Mouse (Mus musculus) neural tube, embryonic 11.5 days (tissue): Measurements from ENCODE around the gene Igfbp4. TPM values are rescaled to one million over a fixed set of nuclear protein-coding genes. Genes with fewer than 3 reads are reported as not detected.

Experiments
- ATAC-seq: fragments of 200-750 bp; cut with Nextera tagmentation; 2 replicates; pipeline ENCODE4 v1.8.0; 2017; ENCODE audit warnings: moderate number of reproducible peaks, mild to moderate bottlenecking, moderate TSS enrichment, moderate library complexity; ENCODE audit not compliant: insufficient read depth, low FRiP score, low TSS enrichment
- DNase-seq: peaks from one replicate; pipeline ENCODE4 v3.0.0-alpha.2; 2015; ENCODE audit warnings: low spot score
- H3K27ac ChIP-seq: fragments of 300-500 bp; sonication (generic); 2 replicates; pipeline ENCODE4 v1.5.1; 2014; ENCODE audit warnings: low read depth, mild to moderate bottlenecking, low read length
- H3K27me3 ChIP-seq: fragments of 300-500 bp; sonication (generic); 2 replicates; pipeline ENCODE4 v1.6.1; 2014; ENCODE audit warnings: mild to moderate bottlenecking, low read length, mixed read lengths; ENCODE audit not compliant: control insufficient read depth, insufficient read depth
- H3K36me3 ChIP-seq: fragments of 300-500 bp; sonication (generic); 2 replicates; pipeline ENCODE4 v1.6.1; 2014; ENCODE audit warnings: mild to moderate bottlenecking, low read length, moderate library complexity, mixed read lengths; ENCODE audit not compliant: control insufficient read depth, insufficient read depth
- H3K4me1 ChIP-seq: fragments of 300-500 bp; sonication (generic); 2 replicates; pipeline ENCODE4 v1.6.1; 2014; ENCODE audit warnings: low read length, mixed read lengths; ENCODE audit not compliant: control insufficient read depth, insufficient read depth
- H3K4me2 ChIP-seq: fragments of 300-500 bp; sonication (generic); 2 replicates; pipeline ENCODE4 v1.6.1; 2014; ENCODE audit warnings: low read depth, mild to moderate bottlenecking, moderate library complexity
- H3K4me3 ChIP-seq: fragments of 300-500 bp; sonication (generic); 2 replicates; pipeline ENCODE4 v1.5.1; 2014; ENCODE audit warnings: low read depth, low read length
- H3K9ac ChIP-seq: fragments of 300-500 bp; sonication (generic); 2 replicates; pipeline ENCODE4 v1.6.1; 2014; ENCODE audit warnings: mild to moderate bottlenecking, low read length
- H3K9me3 ChIP-seq: fragments of 300-500 bp; sonication (generic); 2 replicates; pipeline ENCODE4 v1.6.1; 2016; ENCODE audit warnings: low read length; ENCODE audit not compliant: control insufficient read depth
- WGBS: fragments of 180-500 bp; shearing (Covaris S2); extraction: QIAGEN DNeasy Blood & Tissue Kit; methylation state at CpG from one replicate; pipeline ENCODE4 v1.1.7; 2014; 5-methylcytosine and 5-hydroxymethylcytosine counted together
- polyA plus RNA-seq: library from polyadenylated mRNA; unstranded; fragments of >200 nt; fragmentation: Nextera tagmentation; extraction: Ambion mirVana; gene quantifications from 2 replicates; pipeline ENCODE4 v1.2.1, GENCODE M21; 2014

Gene Igfbp4
- polyA plus RNA-seq, 1 experiment from 2014 or later, result 365 TPM

DNA sequence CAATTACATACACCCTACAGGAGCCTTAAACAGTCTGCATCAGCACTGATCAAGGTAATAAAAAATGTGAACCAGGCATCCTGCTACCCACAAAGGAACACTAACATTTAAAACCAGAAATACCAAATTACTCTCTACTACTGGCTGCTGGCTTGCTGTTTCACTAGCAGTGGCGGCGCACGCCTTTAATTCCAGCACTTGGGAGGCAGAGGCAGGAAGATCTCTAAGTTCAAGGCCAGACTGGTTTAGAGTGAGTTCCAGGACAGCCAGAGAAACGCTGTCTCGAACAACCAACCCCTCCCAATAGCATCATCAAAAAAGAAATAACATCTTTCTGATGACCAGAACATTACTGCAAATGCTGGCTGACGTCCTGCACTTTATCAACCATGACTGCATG, 21.2 kb upstream of the Igfbp4 start:
- H3K9me3 ChIP-seq, result no peaks in the 10 kb centered on the region
- H3K36me3 ChIP-seq, result peaks cover 20% of the 10 kb centered on the region
- WGBS, result 95% methylated on average over 6 of the region's 6 CpGs
- no peak for ATAC-seq
- H3K27me3 ChIP-seq, result no peaks in the 10 kb centered on the region
- no peak overlapping the region for H3K4me3 ChIP-seq
- H3K4me2 ChIP-seq, result no peak overlapping the region
- H3K4me1 ChIP-seq, result peaks cover 8% of the 10 kb centered on the region; the same call in 1 of the 2 replicates
- no peak overlapping the region for H3K9ac ChIP-seq
- no peak for DNase-seq
- H3K27ac ChIP-seq, result no peak overlapping the region

GRCm38 (mm10) chr11:99022384-99022933, 18.6 kb upstream of the Igfbp4 start:
- Histone ChIP-seq H3K4me2 (peak overlapping the region; percentile 45), H3K9me3 (no peaks in the 10 kb centered on the region), H3K4me1 (peaks cover 8% of the 10 kb centered on the region; the same call in 1 of the 2 replicates), H3K27me3 (no peaks in the 10 kb centered on the region), H3K36me3 (peaks cover 12% of the 10 kb centered on the region), H3K27ac (no peak overlapping the region), H3K4me3 (peak overlapping the region; percentile 82), H3K9ac (peak overlapping the region; percentile 3; the same call in 1 of the 2 replicates)
- ATAC-seq (no peak), DNase-seq (no peak)
- 85% methylated on average over 5 of the region's 5 CpGs for WGBS

DNA sequence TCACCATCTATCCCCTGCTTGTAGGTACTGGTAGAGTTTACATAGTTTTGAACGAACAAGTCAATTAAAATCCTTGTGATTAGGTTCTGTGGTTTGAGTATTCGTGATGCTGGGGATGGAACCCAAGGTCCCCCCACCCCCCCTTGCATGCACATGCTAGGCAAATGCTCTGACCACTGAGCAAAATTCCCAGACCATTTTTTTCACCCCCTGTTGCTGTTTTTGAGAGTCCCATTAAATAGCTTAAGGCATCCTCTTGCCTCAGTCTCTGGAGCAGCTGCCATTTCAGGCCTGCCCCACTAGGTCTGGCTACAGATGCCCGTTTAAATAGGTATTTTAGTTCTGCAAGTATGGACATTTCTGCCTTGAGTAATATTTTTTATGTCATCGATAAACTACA, 17.9 kb upstream of the Igfbp4 start:
- peaks cover 8% of the 10 kb centered on the region; the same call in 1 of the 2 replicates for H3K4me1 ChIP-seq
- H3K27ac ChIP-seq, result no peak overlapping the region
- H3K9me3 ChIP-seq, result no peaks in the 10 kb centered on the region
- H3K36me3 ChIP-seq, result peaks cover 9% of the 10 kb centered on the region
- no peaks in the 10 kb centered on the region for H3K27me3 ChIP-seq
- peak overlapping the region; percentile 83 for H3K9ac ChIP-seq
- H3K4me3 ChIP-seq, result peak overlapping the region; percentile 82
- DNase-seq (no peak), ATAC-seq (no peak)
- WGBS, result 10% methylated on average over 4 of the region's 4 CpGs
- H3K4me2 ChIP-seq, result peak overlapping the region; percentile 45

- DNase-seq (peak; percentile 95), ATAC-seq (peak; percentile 93)
- under 1% methylated on average over 54 of the region's 54 CpGs for WGBS
- Histone ChIP-seq H3K36me3 (peaks cover 9% of the 10 kb centered on the region), H3K9ac (peak within 1 kb of the TSS; percentile 83), H3K4me3 (peak within 1 kb of the TSS; percentile 82), H3K9me3 (no peaks in the 10 kb centered on the region), H3K4me2 (peak within 1 kb of the TSS; percentile 45), H3K4me1 (peaks cover 8% of the 10 kb centered on the region; the same call in 1 of the 2 replicates), H3K27ac (no peak within 1 kb of the TSS), H3K27me3 (no peaks in the 10 kb centered on the region)
These were observed 17.3 kb upstream of the Igfbp4 start, which contains the start of gene Top2a for GRCm38 (mm10) chr11:99023500-99024467. TSS of gene Top2a (minus strand) at chr11:99024189.

DNA sequence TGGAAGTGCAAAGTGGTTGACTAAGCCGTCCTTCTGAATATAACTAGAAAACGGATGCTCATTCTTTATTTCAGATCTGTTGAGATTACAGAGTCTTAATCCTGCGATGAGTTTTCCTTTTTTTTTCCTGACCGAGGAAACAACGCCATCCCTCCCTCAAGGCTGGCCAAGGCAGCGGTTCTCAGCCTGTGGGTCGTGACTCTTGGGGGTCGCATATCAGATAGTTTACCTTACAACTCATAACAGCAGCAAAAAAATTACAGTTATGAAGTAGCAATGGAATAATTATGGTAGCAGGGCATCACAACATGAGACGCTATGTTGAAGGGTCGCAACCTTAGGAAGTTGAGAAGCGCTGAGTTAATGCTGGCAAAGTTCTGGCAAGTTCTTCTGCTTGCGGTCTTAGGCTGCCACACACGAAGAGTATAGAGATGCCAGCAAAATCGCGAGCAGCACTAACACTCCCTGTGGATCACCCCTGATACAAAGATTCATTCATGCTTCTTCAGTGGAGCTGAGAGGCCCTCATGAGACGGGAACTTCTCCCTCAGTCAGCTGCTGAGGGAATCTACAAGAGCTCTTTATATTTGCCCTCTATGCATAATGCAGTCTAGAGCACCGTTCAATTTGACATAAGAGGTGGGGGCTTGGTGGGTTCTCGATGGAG, 16.4 kb upstream of the Igfbp4 start:
- no peak overlapping the region for H3K27ac ChIP-seq
- H3K4me2 ChIP-seq, result peak overlapping the region; percentile 37
- H3K9me3 ChIP-seq, result no peaks in the 10 kb centered on the region
- WGBS, result 57% methylated on average over 18 of the region's 18 CpGs
- H3K4me1 ChIP-seq, result peaks cover 8% of the 10 kb centered on the region; the same call in 1 of the 2 replicates
- H3K36me3 ChIP-seq, result peaks cover 7% of the 10 kb centered on the region
- no peaks in the 10 kb centered on the region for H3K27me3 ChIP-seq
- H3K4me3 ChIP-seq, result peak overlapping the region; percentile 18; the same call in 1 of the 2 replicates
- H3K9ac ChIP-seq, result no peak overlapping the region
- DNase-seq (no peak), ATAC-seq (peak; percentile 35)

- Histone ChIP-seq H3K4me2 (no peak overlapping the region), H3K4me1 (peaks cover 8% of the 10 kb centered on the region; the same call in 1 of the 2 replicates), H3K27me3 (no peaks in the 10 kb centered on the region), H3K9me3 (no peaks in the 10 kb centered on the region), H3K9ac (no peak overlapping the region), H3K4me3 (no peak overlapping the region), H3K27ac (no peak overlapping the region), H3K36me3 (peaks cover 3% of the 10 kb centered on the region)
- DNase-seq, result no peak
- 84% methylated on average over 6 of the region's 6 CpGs for WGBS
- no peak for ATAC-seq
These were observed 15.2 kb upstream of the Igfbp4 start for GRCm38 (mm10) chr11:99025878-99026277.

DNA sequence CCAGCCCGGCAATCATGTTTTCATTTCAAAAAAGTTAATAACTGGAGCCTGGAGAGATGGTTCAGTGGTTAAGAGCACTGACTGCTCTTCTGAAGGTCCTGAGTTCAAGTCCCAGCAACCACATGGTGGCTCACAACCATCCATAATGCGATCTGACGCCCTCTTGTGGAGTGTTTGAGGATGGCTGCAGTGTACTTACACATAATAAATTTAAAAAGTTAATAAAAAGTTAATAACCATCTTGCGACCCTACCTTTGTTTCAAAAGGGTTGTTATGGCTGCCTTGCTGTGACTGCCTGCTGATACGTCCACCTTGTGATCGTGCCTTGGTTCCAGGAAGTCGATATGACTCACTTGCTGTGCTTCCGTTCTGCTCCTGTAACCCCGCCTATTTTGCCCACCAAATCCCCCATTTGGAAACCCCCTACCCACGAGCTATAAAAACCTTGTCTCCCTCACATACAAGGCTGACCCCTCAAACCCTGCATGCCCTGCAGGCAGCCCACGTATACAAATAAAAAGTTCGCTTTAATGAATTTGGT, 14.1 kb upstream of the Igfbp4 start:
- ATAC-seq, result no peak
- 88% methylated on average over 12 of the region's 12 CpGs for WGBS
- Histone ChIP-seq H3K36me3 (no peaks in the 10 kb centered on the region), H3K27me3 (no peaks in the 10 kb centered on the region), H3K4me1 (peaks cover 6% of the 10 kb centered on the region; the same call in 1 of the 2 replicates), H3K9ac (no peak overlapping the region), H3K4me2 (no peak overlapping the region), H3K4me3 (no peak overlapping the region), H3K9me3 (no peaks in the 10 kb centered on the region), H3K27ac (no peak overlapping the region)
- DNase-seq, result no peak

GRCm38 (mm10) chr11:99035350-99035749, 5.7 kb upstream of the Igfbp4 start:
- Histone ChIP-seq H3K4me3 (no peak overlapping the region), H3K36me3 (no peaks in the 10 kb centered on the region), H3K4me2 (no peak overlapping the region), H3K4me1 (no peaks in the 10 kb centered on the region), H3K27me3 (no peaks in the 10 kb centered on the region), H3K9ac (no peak overlapping the region), H3K27ac (no peak overlapping the region), H3K9me3 (no peaks in the 10 kb centered on the region)
- 70% methylated on average over 4 of the region's 4 CpGs for WGBS
- DNase-seq, result no peak
- no peak for ATAC-seq
